Mouse (Mus musculus) MEL (cell line): ENCODE data around the gene Col1a1. TPM values are rescaled to one million over a fixed set of nuclear protein-coding genes. Genes with fewer than 3 reads are reported as not detected.
A peak's percentile ranks its signal among the peaks of the same experiment; 100 is the strongest.

Source experiments
- DNase-seq: peaks from one replicate; pipeline ENCODE4 v3.0.0; 2011; ENCODE audit warnings: low read depth, low spot score
- H3K27ac ChIP-seq: 2 replicates; pipeline ENCODE4 v1.5.1; 2012; ENCODE audit warnings: low read depth, mild to moderate bottlenecking, control low read depth, low read length, moderate library complexity; ENCODE audit not compliant: control insufficient read depth
- H3K27me3 ChIP-seq, 2 experiments: fragments of 150-350 bp in 1 of 2; sonication (generic) in 1 of 2; 2 replicates each; pipeline ENCODE4 v1.6.1; 2012; ENCODE audit warnings: low read length in 2 of 2, mild to moderate bottlenecking in 2 of 2, improper control_type of control experiment in 1 of 2, moderate library complexity in 1 of 2; ENCODE audit not compliant: insufficient read depth in 2 of 2, control insufficient read depth in 1 of 2
- H3K36me3 ChIP-seq, 2 experiments: 2 replicates each; pipeline ENCODE4 v1.6.1; 2012 to 2014; ENCODE audit warnings: low read length in 2 of 2, improper control_type of control experiment in 1 of 2, inconsistent platforms in 1 of 2, mild to moderate bottlenecking in 1 of 2; ENCODE audit not compliant: insufficient read depth in 2 of 2, control insufficient read depth in 1 of 2
- H3K4me1 ChIP-seq, 2 experiments: fragments of 150-350 bp in 1 of 2; sonication (generic) in 1 of 2; 2 replicates each; pipeline ENCODE4 v1.6.1; 2012; ENCODE audit warnings: low read length in 2 of 2, improper control_type of control experiment in 1 of 2, mild to moderate bottlenecking in 1 of 2; ENCODE audit not compliant: insufficient read depth in 2 of 2, control insufficient read depth in 1 of 2
- H3K4me3 ChIP-seq, 2 experiments: fragments of 150-350 bp in 1 of 2; sonication (generic) in 1 of 2; 2 replicates each; pipeline ENCODE4 v1.5.1; 2012; ENCODE audit warnings: low read depth in 2 of 2, low read length in 2 of 2, mild to moderate bottlenecking in 2 of 2, moderate library complexity in 2 of 2, control low read depth in 1 of 2, improper control_type of control experiment in 1 of 2; ENCODE audit not compliant: control insufficient read depth in 1 of 2, insufficient read depth in 1 of 2
- H3K79me2 ChIP-seq: 2 replicates; pipeline ENCODE4 v1.6.1; 2012; ENCODE audit warnings: mild to moderate bottlenecking, low read length, moderate library complexity; ENCODE audit not compliant: control insufficient read depth, poor library complexity, insufficient read depth
- H3K9ac ChIP-seq: 2 replicates; pipeline ENCODE4 v1.6.1; 2012; ENCODE audit warnings: low read depth, mild to moderate bottlenecking, control low read depth, low read length, moderate library complexity; ENCODE audit not compliant: control insufficient read depth, poor library complexity, severe bottlenecking
- H3K9me3 ChIP-seq: fragments of 150-350 bp; sonication (generic); replicated peaks from 2 replicates; pipeline ENCODE4 v1.6.1; 2012; ENCODE audit warnings: mild to moderate bottlenecking, low read length, improper control_type of control experiment, moderate library complexity; ENCODE audit not compliant: insufficient read depth
- CHD1 ChIP-seq: IDR thresholded peaks from 2 replicates; pipeline ENCODE4 v1.6.1; 2012; ENCODE audit warnings: low read depth, mild to moderate bottlenecking, inconsistent platforms, low read length, improper control_type of control experiment
- CHD2 ChIP-seq: IDR thresholded peaks from 2 replicates; pipeline ENCODE4 v1.6.1; 2011; ENCODE audit warnings: low read length, improper control_type of control experiment
- ELF1 ChIP-seq: IDR thresholded peaks from 2 replicates; pipeline ENCODE4 v1.6.1; 2014; ENCODE audit warnings: low read depth, mild to moderate bottlenecking, inconsistent platforms, low read length, improper control_type of control experiment, moderate library complexity
- EP300 ChIP-seq, 2 experiments: IDR thresholded peaks; 2 replicates each; pipeline ENCODE4 v1.6.1; 2011; ENCODE audit warnings: improper control_type of control experiment in 2 of 2, low read length in 2 of 2, low read depth in 1 of 2, mild to moderate bottlenecking in 1 of 2
- ETS1 ChIP-seq: IDR thresholded peaks from 2 replicates; pipeline ENCODE4 v1.6.1; 2012; ENCODE audit warnings: low read depth, mild to moderate bottlenecking, inconsistent platforms, low read length, improper control_type of control experiment, moderate library complexity
- GABPA ChIP-seq: IDR thresholded peaks from 2 replicates; pipeline ENCODE4 v1.6.1; 2012; ENCODE audit warnings: low read depth, mild to moderate bottlenecking, inconsistent platforms, low read length, improper control_type of control experiment, moderate library complexity
- HCFC1 ChIP-seq: IDR thresholded peaks from 2 replicates; pipeline ENCODE4 v1.6.1; 2012; ENCODE audit warnings: low read depth, mild to moderate bottlenecking, inconsistent platforms, low read length, improper control_type of control experiment, moderate library complexity
- JUND ChIP-seq: IDR thresholded peaks from 2 replicates; pipeline ENCODE4 v1.6.1; 2011; ENCODE audit warnings: low read depth, mild to moderate bottlenecking, improper control_type of control experiment, low read length
- KAT2A ChIP-seq: conservative IDR thresholded peaks from 2 replicates; pipeline ENCODE4 v1.6.1; 2012; ENCODE audit warnings: low read depth, low read length, improper control_type of control experiment, inconsistent platforms
- MAFK ChIP-seq: IDR thresholded peaks from 2 replicates; pipeline ENCODE4 v1.6.1; 2011; ENCODE audit warnings: low read depth, mild to moderate bottlenecking, low read length, improper control_type of control experiment, borderline replicate concordance
- MAX ChIP-seq: IDR thresholded peaks from 2 replicates; pipeline ENCODE4 v1.6.1; 2011; ENCODE audit warnings: low read length, improper control_type of control experiment
- MAZ ChIP-seq: IDR thresholded peaks from 2 replicates; pipeline ENCODE4 v1.6.1; 2012; ENCODE audit warnings: low read depth, mild to moderate bottlenecking, inconsistent platforms, low read length, improper control_type of control experiment
- MEF2A ChIP-seq: IDR thresholded peaks from 2 replicates; pipeline ENCODE4 v1.6.1; 2014; ENCODE audit warnings: low read depth, mild to moderate bottlenecking, inconsistent platforms, low read length, improper control_type of control experiment; ENCODE audit not compliant: poor library complexity, insufficient replicate concordance, severe bottlenecking; ENCODE audit errors: extremely low read depth
- MXI1 ChIP-seq: IDR thresholded peaks from 2 replicates; pipeline ENCODE4 v1.6.1; 2011; ENCODE audit warnings: mild to moderate bottlenecking, low read depth, low read length, improper control_type of control experiment
- MYB ChIP-seq: IDR thresholded peaks from 2 replicates; pipeline ENCODE4 v1.6.1; 2011; ENCODE audit warnings: mild to moderate bottlenecking, low read depth, low read length, improper control_type of control experiment
- MYC ChIP-seq: IDR thresholded peaks from 2 replicates; pipeline ENCODE4 v1.6.1; 2011; ENCODE audit warnings: low read depth, mild to moderate bottlenecking, low read length, improper control_type of control experiment, moderate library complexity
- POLR2A ChIP-seq, 2 experiments: IDR thresholded peaks; 2 replicates each; pipeline ENCODE4 v1.6.1; 2011 to 2012; ENCODE audit warnings: low read length in 2 of 2, mild to moderate bottlenecking in 2 of 2, control low read depth in 1 of 2, improper control_type of control experiment in 1 of 2, low read depth in 1 of 2, moderate library complexity in 1 of 2; ENCODE audit not compliant: control insufficient read depth in 1 of 2, insufficient read depth in 1 of 2, poor library complexity in 1 of 2
- POLR2AphosphoS2 ChIP-seq: IDR thresholded peaks from 2 replicates; pipeline ENCODE4 v1.6.1; 2011; ENCODE audit warnings: low read length, improper control_type of control experiment
- RCOR1 ChIP-seq: IDR thresholded peaks from 2 replicates; pipeline ENCODE4 v1.6.1; 2012; ENCODE audit warnings: low read depth, mild to moderate bottlenecking, inconsistent platforms, low read length, improper control_type of control experiment
- SIN3A ChIP-seq: IDR thresholded peaks from 2 replicates; pipeline ENCODE4 v1.6.1; 2012; ENCODE audit warnings: low read length, improper control_type of control experiment, inconsistent platforms
- TAL1 ChIP-seq: IDR thresholded peaks from 2 replicates; pipeline ENCODE4 v1.6.1; 2012; ENCODE audit warnings: mild to moderate bottlenecking, inconsistent platforms, low read length, moderate library complexity, mixed read lengths
- TBP ChIP-seq: IDR thresholded peaks from 2 replicates; pipeline ENCODE4 v1.8.0; 2011; ENCODE audit warnings: low read depth, low read length, improper control_type of control experiment
- TCF12 ChIP-seq: IDR thresholded peaks from 2 replicates; pipeline ENCODE4 v1.6.1; 2014; ENCODE audit warnings: low read depth, mild to moderate bottlenecking, inconsistent platforms, low read length, improper control_type of control experiment, moderate library complexity
- UBTF ChIP-seq: IDR thresholded peaks from 2 replicates; pipeline ENCODE4 v1.6.1; 2012; ENCODE audit warnings: low read depth, mild to moderate bottlenecking, inconsistent platforms, low read length, improper control_type of control experiment, moderate library complexity, borderline replicate concordance; ENCODE audit not compliant: insufficient read depth
- USF1 ChIP-seq: IDR thresholded peaks from 2 replicates; pipeline ENCODE4 v1.6.1; 2014; ENCODE audit warnings: low read depth, mild to moderate bottlenecking, inconsistent platforms, low read length, improper control_type of control experiment, moderate library complexity
- ZKSCAN1 ChIP-seq: IDR thresholded peaks from 2 replicates; pipeline ENCODE4 v1.6.1; 2012; ENCODE audit warnings: low read depth, mild to moderate bottlenecking, inconsistent platforms, low read length, improper control_type of control experiment, moderate library complexity
- ZMIZ1 ChIP-seq: IDR thresholded peaks from 2 replicates; pipeline ENCODE4 v1.6.1; 2012; ENCODE audit warnings: low read depth, mild to moderate bottlenecking, inconsistent platforms, low read length, improper control_type of control experiment, moderate library complexity
- ZNF384 ChIP-seq: IDR thresholded peaks from 2 replicates; pipeline ENCODE4 v1.6.1; 2012; ENCODE audit warnings: low read depth, mild to moderate bottlenecking, inconsistent platforms, low read length, improper control_type of control experiment
- polyA plus RNA-seq, 2 experiments: library from polyadenylated mRNA; stranded (reverse) in 1 of 2; unstranded in 1 of 2; fragments of >175 nt in 1 of 2; fragments of >200 nt in 1 of 2; gene quantifications; 2 replicates each; pipeline versions ENCODE4 v1.2.1 to v1.2.4; 2012; ENCODE audit warnings: low replicate concordance in 2 of 2, low read depth in 1 of 2; ENCODE audit not compliant: insufficient read length in 2 of 2, insufficient read depth in 1 of 2, missing spikeins in 1 of 2
- total RNA-seq: library from RNA; depleted of rRNA; stranded (reverse); fragments of 300-350 nt; gene quantifications from 2 replicates; pipeline ENCODE4 v1.2.3, GENCODE M21; 2012

The Col1a1 gene
- total and polyA plus RNA-seq, 3 experiments, result 0.12 to 0.61 TPM; not detected in 1

DNA sequence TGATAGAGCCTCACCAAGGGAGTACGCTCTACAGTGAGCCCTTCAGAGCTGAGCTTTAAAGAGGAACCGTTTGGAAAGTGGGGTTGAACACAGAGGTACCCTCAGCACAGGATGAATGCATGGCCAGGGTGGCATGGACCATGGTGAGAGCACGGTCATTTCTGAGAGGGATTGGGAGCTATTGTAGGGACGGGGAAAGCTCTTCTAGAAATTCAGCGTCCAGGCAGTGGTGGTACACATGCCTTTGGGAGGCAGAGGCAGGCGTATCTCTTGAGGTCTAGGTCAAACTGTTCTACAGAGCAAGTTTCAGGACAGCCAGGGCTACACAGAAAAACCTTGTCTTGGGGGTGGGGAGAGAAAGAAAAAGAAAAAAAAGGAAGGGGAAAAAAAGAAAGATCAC lies 61.0 kb downstream of the Col1a1 start:
- Histone ChIP-seq H3K79me2 (peaks cover 79% of the 10 kb centered on the region), H3K9ac (peak overlapping the region; percentile 38), H3K9me3 (no peaks in the 10 kb centered on the region), H3K4me3 (peak overlapping the region in 1 of 2 experiments; percentile 5; a peak in 2 of 4 replicates), H3K27ac (peak overlapping the region; percentile 75), H3K36me3 (peaks cover 6 to 63% of the 10 kb centered on the region in 2 experiments), H3K27me3 (no peaks in the 10 kb centered on the region), H3K4me1 (peaks cover 45 to 73% of the 10 kb centered on the region in 2 experiments)
- TF ChIP-seq TBP (no peak), JUND (no peak), MAX (no peak), TAL1 (no peak), ZMIZ1 (no peak), GABPA (no peak), UBTF (no peak), RCOR1 (no peak), HCFC1 (no peak), MAFK (no peak), CHD1 (peak; percentile 53; the same call in 1 of the 2 replicates), ZNF384 (peak; percentile 60)
- peak; percentile 61 for DNase-seq

DNA sequence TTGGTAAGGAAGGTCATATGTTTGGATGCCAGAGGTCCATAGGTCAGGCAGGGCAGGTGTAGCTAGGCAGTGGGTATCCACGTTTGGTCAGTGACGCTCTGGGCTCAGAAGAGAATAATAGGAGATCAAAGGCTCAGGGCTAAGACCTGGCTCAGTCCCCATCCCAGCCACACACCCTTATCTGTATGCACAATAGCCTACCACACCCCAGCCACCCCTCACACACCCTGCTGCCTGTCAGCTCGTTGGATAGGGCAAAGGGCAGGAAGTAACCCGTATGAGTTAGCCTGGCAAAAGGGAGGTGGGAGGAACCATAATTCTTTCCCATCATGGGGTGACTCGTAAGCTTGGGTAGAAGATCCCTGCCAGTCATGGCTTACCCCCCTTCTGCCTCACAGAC lies 61.6 kb downstream of the Col1a1 start:
- H3K27ac ChIP-seq, result peak overlapping the region; percentile 77
- H3K36me3 ChIP-seq, result peaks cover 10 to 63% of the 10 kb centered on the region in 2 experiments
- H3K9me3 ChIP-seq, result no peaks in the 10 kb centered on the region
- DNase-seq, result peak; percentile 93
- H3K9ac ChIP-seq, result peak overlapping the region; percentile 43
- peak overlapping the region; percentile 6 to 15 for H3K4me3 ChIP-seq
- no peaks in the 10 kb centered on the region for H3K27me3 ChIP-seq
- peaks cover 73% of the 10 kb centered on the region for H3K79me2 ChIP-seq
- H3K4me1 ChIP-seq, result peaks cover 45 to 73% of the 10 kb centered on the region in 2 experiments
- no peak; the same call in 1 of the 2 replicates for TF ChIP-seq USF1
- TF ChIP-seq UBTF, result no peak
- no peak for TF ChIP-seq MEF2A
- peak; percentile 82 for TF ChIP-seq TAL1
- peak; percentile 93 for TF ChIP-seq TCF12
- peak; percentile 69; the same call in 1 of the 2 replicates for TF ChIP-seq ELF1
- peak; percentile 76 for TF ChIP-seq RCOR1
- TF ChIP-seq SIN3A, result peak; percentile 93
- TF ChIP-seq TBP, result peak; percentile 68; the same call in 1 of the 2 replicates
- 0 out of 2 replicates have a peak, but pooled peaks have one; percentile 66 for TF ChIP-seq MAZ
- TF ChIP-seq EP300 (IDR thresholded peaks at IDR 0.05; ENCODE audit: low read depth in 1 of 2, low read length in 2 of 2), result peak; percentile 88 to 96
- TF ChIP-seq POLR2AphosphoS2, result peak; percentile 62; the same call in 1 of the 2 replicates
- peak; percentile 56; the same call in 1 of the 2 replicates for TF ChIP-seq MYB
- TF ChIP-seq ZMIZ1, result peak; percentile 84; the same call in 1 of the 2 replicates
- peak; percentile 90 for TF ChIP-seq ETS1
- TF ChIP-seq MAX, result no peak
- no peak for TF ChIP-seq JUND
- peak; percentile 78 for TF ChIP-seq MXI1
- no peak for TF ChIP-seq CHD1
- TF ChIP-seq GABPA, result no peak
- no peak for TF ChIP-seq CHD2
- TF ChIP-seq HCFC1, result peak; percentile 70
- 0 out of 2 replicates have a peak, but pooled peaks have one; percentile 52 for TF ChIP-seq MYC
- no peak for TF ChIP-seq ZKSCAN1
- peak in 1 of 2 experiments; percentile 60; a peak in 2 of 4 replicates for TF ChIP-seq POLR2A (IDR thresholded peaks at IDR 0.05; ENCODE audit: control insufficient read depth in 1 of 2, insufficient read depth in 1 of 2, low read depth in 1 of 2, low read length in 2 of 2, poor library complexity in 1 of 2)
- TF ChIP-seq KAT2A, result no peak
